Mouse (Mus musculus) midbrain, embryonic 10.5 days (tissue): ENCODE data around the gene Rap1gds1. TPM values are rescaled to one million over a fixed set of nuclear protein-coding genes. Genes with fewer than 3 reads are reported as not detected.
A peak's percentile ranks its signal among the peaks of the same experiment; 100 is the strongest.

ENCODE experiments used
- DNase-seq: peaks from one replicate; pipeline ENCODE4 v3.0.0-alpha.2; 2017; ENCODE audit warnings: low spot score
- H3K27ac ChIP-seq: fragments of 300-500 bp; sonication (generic); replicated peaks from 2 replicates; pipeline ENCODE4 v1.5.1; 2016; ENCODE audit warnings: mild to moderate bottlenecking
- H3K27me3 ChIP-seq: fragments of 300-500 bp; sonication (generic); 2 replicates; pipeline ENCODE4 v1.6.1; 2016; ENCODE audit warnings: low read depth, mild to moderate bottlenecking; ENCODE audit not compliant: poor library complexity, severe bottlenecking
- H3K36me3 ChIP-seq: fragments of 300-500 bp; sonication (generic); 2 replicates; pipeline ENCODE4 v1.6.1; 2016; ENCODE audit warnings: mild to moderate bottlenecking, moderate library complexity
- H3K4me1 ChIP-seq: fragments of 300-500 bp; sonication (generic); 2 replicates; pipeline ENCODE4 v1.6.1; 2016
- H3K4me3 ChIP-seq: fragments of 300-500 bp; sonication (generic); 2 replicates; pipeline ENCODE4 v1.5.1; 2016; ENCODE audit warnings: mild to moderate bottlenecking, moderate library complexity
- H3K9me3 ChIP-seq: fragments of 300-500 bp; sonication (generic); replicated peaks from 2 replicates; pipeline ENCODE4 v1.6.1; 2016; ENCODE audit warnings: mild to moderate bottlenecking
- WGBS: fragments of 180-500 bp; shearing (Covaris S2); methylation state at CpG from one replicate; pipeline ENCODE4 v1.1.7; 2016; 5-methylcytosine and 5-hydroxymethylcytosine counted together
- polyA plus RNA-seq: library from polyadenylated mRNA; unstranded; fragments of >200 nt; fragmentation: Nextera tagmentation; extraction: Ambion mirVana; gene quantifications from 2 replicates; pipeline ENCODE4 v1.2.1, GENCODE M21; 2016

Gene Rap1gds1
- polyA plus RNA-seq, 1 experiment from 2014 or later: 58.4 TPM

GRCm38 (mm10) chr3:139041921-139042320 lies 33.1 kb downstream of the Rap1gds1 start:
- Histone ChIP-seq H3K4me1 (no peaks in the 10 kb centered on the region), H3K4me3 (no peak overlapping the region), H3K27me3 (no peaks in the 10 kb centered on the region), H3K36me3 (peaks cover 34% of the 10 kb centered on the region), H3K9me3 (no peaks in the 10 kb centered on the region; the same call in 1 of the 2 replicates), H3K27ac (no peak overlapping the region)
- DNase-seq: no peak
- 87% methylated on average over 4 of the region's 4 CpGs for WGBS

DNA sequence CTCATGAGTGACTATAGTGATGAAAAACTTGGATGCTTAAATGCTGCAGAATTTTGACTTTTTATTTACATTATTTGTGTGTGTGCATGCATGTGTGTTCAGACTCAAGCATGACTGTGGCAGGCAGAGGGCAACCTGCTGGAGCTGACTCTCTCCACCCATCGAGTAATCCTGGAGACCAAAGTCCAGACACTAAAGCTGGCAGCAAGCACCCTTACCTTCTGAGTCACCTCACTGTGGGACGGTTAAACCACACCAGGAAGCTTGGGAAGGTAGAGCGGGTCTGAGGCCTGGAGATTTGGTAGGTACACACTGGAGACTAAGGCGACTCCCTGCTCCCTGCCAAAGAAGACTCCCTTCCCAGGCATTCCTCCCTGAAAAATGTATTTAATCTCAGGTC lies 38.0 kb downstream of the Rap1gds1 start:
- Histone ChIP-seq H3K27ac (no peak overlapping the region), H3K4me3 (no peak overlapping the region), H3K9me3 (no peaks in the 10 kb centered on the region; the same call in 1 of the 2 replicates), H3K27me3 (no peaks in the 10 kb centered on the region), H3K36me3 (peaks cover 39% of the 10 kb centered on the region), H3K4me1 (no peaks in the 10 kb centered on the region)
- 93% methylated on average over 4 of the region's 4 CpGs for WGBS
- no peak for DNase-seq

- Histone ChIP-seq H3K4me3 (no peak overlapping the region), H3K27me3 (no peaks in the 10 kb centered on the region), H3K27ac (no peak overlapping the region), H3K9me3 (no peaks in the 10 kb centered on the region), H3K4me1 (no peaks in the 10 kb centered on the region), H3K36me3 (peaks cover 21% of the 10 kb centered on the region)
- no peak for DNase-seq
- 89% methylated on average over 6 of the region's 6 CpGs for WGBS
These were observed 41.8 kb downstream of the Rap1gds1 start for GRCm38 (mm10) chr3:139033179-139033578.

- Histone ChIP-seq H3K9me3 (no peaks in the 10 kb centered on the region), H3K27me3 (no peaks in the 10 kb centered on the region), H3K4me3 (no peak overlapping the region), H3K4me1 (no peaks in the 10 kb centered on the region), H3K36me3 (peaks cover 14% of the 10 kb centered on the region), H3K27ac (no peak overlapping the region)
- 95% methylated on average over 4 of the region's 4 CpGs for WGBS
- DNase-seq: no peak
These were observed 44.3 kb downstream of the Rap1gds1 start for GRCm38 (mm10) chr3:139030644-139031227.

- WGBS: 89% methylated on average over 5 of the region's 5 CpGs
These were observed 49.9 kb downstream of the Rap1gds1 start for GRCm38 (mm10) chr3:139025077-139025476.

GRCm38 (mm10) chr3:139023585-139023984 lies 51.4 kb downstream of the Rap1gds1 start:
- Histone ChIP-seq H3K4me1 (peaks cover 3% of the 10 kb centered on the region; the same call in 1 of the 2 replicates), H3K36me3 (peaks cover 6% of the 10 kb centered on the region), H3K4me3 (no peak overlapping the region), H3K27ac (no peak overlapping the region), H3K27me3 (no peaks in the 10 kb centered on the region), H3K9me3 (no peaks in the 10 kb centered on the region)
- no peak for DNase-seq
- 80% methylated on average over 8 of the region's 8 CpGs for WGBS

More at GRCm38 (mm10) chr3:139025077-139025476, 49.9 kb downstream of the Rap1gds1 start:
- H3K27me3 ChIP-seq: no peaks in the 10 kb centered on the region
- no peaks in the 10 kb centered on the region for H3K9me3 ChIP-seq
- H3K27ac ChIP-seq: no peak overlapping the region
- DNase-seq: no peak
- peaks cover 3% of the 10 kb centered on the region; the same call in 1 of the 2 replicates for H3K4me1 ChIP-seq
- peaks cover 6% of the 10 kb centered on the region for H3K36me3 ChIP-seq
- H3K4me3 ChIP-seq: no peak overlapping the region

DNA sequence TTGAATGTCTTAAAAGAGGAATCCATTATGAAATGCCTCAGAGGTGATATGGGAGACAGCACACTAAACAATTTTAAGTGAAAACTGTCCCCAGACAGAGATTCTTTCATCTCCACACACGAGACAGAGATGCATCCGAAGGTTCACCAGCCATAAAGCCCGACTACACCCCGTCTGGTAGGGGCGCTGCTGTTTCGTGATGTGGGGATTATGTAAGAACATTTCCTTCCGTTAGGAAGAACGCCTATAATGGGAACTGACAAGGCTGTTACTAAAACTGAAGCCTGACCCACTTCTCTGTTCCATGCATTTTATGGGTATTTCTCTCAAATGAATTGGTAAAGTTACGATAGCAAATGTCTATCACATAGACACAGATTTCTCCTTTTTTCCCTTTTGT lies 62.6 kb downstream of the Rap1gds1 start:
- no peak for DNase-seq
- no peaks in the 10 kb centered on the region for H3K27me3 ChIP-seq
- H3K36me3 ChIP-seq: peaks cover 8% of the 10 kb centered on the region
- no peak overlapping the region for H3K4me3 ChIP-seq
- H3K9me3 ChIP-seq: no peaks in the 10 kb centered on the region
- no peak overlapping the region for H3K27ac ChIP-seq
- 89% methylated on average over 9 of the region's 9 CpGs for whole genome bisulfite sequencing
- no peaks in the 10 kb centered on the region for H3K4me1 ChIP-seq

DNA sequence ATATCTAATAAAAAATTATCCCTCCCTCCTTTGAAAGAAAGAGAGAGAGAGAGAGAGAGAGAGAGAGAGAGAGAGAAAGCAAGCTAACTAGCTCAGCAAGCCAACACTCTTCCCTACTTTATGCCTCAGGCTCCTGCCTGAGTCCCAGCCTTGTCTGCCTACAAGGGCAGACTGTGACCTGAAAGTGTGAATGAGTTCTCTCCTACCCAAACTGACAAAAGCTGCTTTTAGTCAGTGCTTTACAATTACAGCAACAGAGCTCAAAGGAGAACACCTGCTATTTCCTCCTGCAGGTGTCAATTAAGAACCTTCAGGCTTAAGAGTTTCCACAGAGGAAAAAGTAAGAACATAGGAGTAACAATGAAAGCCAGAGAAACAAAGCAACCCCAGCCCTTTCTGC lies 69.3 kb downstream of the Rap1gds1 start:
- no peak overlapping the region for H3K27ac ChIP-seq
- H3K4me3 ChIP-seq: no peak overlapping the region
- no peaks in the 10 kb centered on the region for H3K9me3 ChIP-seq
- H3K36me3 ChIP-seq: peaks cover 12% of the 10 kb centered on the region
- no peaks in the 10 kb centered on the region for H3K4me1 ChIP-seq
- no peak for DNase-seq
- H3K27me3 ChIP-seq: no peaks in the 10 kb centered on the region

- 93% methylated on average over 6 of the region's 6 CpGs for WGBS
- H3K27ac ChIP-seq: peak overlapping the region; percentile 28; the same call in 1 of the 2 replicates
These were observed 72.2 kb downstream of the Rap1gds1 start for GRCm38 (mm10) chr3:139002774-139003173.

DNA sequence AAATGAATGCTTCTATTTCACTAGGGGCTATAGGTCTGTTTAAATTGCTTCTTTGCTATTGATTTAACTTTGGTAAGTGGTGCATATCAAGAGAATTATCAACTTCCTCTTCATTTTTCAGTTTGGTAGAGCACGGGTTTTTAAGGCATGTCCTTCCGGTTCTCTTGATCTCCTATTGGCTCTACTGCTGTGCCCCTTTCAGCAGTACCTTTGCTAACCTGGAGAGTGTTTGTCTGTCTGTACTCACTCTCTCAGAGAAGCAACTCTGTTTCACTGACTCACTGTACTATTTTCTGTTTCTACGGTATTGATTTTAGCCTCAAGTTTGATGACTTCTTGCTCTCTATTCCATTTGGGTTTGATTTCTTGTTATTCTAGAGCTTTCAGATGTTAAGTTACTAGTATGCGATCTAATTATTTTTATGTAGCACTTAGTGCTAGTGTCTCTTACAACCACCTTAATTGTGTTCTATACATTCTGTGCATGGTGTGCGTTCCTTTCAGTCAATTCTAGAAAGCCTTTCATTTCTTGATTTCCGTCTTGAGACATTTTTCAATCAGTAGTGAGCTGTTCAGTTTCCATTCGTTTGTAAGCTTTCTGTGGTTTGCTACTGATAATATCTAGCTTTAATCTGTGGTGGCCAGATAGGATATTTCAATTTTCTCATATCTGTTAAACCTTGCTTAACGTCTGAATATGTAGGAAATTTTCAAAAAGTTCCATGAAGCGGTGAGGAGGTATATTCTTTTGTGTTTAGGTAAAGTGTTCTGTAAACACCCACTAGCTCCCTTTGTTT lies 74.7 kb downstream of the Rap1gds1 start:
- Histone ChIP-seq H3K27me3 (no peaks in the 10 kb centered on the region), H3K27ac (no peak overlapping the region), H3K36me3 (peaks cover 34% of the 10 kb centered on the region), H3K9me3 (no peaks in the 10 kb centered on the region), H3K4me3 (no peak overlapping the region), H3K4me1 (no peaks in the 10 kb centered on the region)
- no peak for DNase-seq
- WGBS: 95% methylated on average over 9 of the region's 9 CpGs

More at GRCm38 (mm10) chr3:139002774-139003173, 72.2 kb downstream of the Rap1gds1 start:
- DNase-seq: no peak
- Histone ChIP-seq H3K4me3 (no peak overlapping the region), H3K36me3 (peaks cover 14% of the 10 kb centered on the region), H3K27me3 (no peaks in the 10 kb centered on the region), H3K9me3 (no peaks in the 10 kb centered on the region), H3K4me1 (no peaks in the 10 kb centered on the region)

- H3K27me3 ChIP-seq: no peaks in the 10 kb centered on the region
- no peaks in the 10 kb centered on the region for H3K9me3 ChIP-seq
- DNase-seq: no peak
- WGBS: 84% methylated on average over 5 of the region's 5 CpGs
- H3K27ac ChIP-seq: no peak overlapping the region
- no peak overlapping the region for H3K4me3 ChIP-seq
- H3K4me1 ChIP-seq: no peaks in the 10 kb centered on the region
- H3K36me3 ChIP-seq: peaks cover 26% of the 10 kb centered on the region
These were observed 81.5 kb downstream of the Rap1gds1 start for GRCm38 (mm10) chr3:138993473-138993872.

GRCm38 (mm10) chr3:138991367-138991766 lies 83.6 kb downstream of the Rap1gds1 start:
- H3K9me3 ChIP-seq: peaks cover 13% of the 10 kb centered on the region; the same call in 1 of the 2 replicates
- peaks cover 21% of the 10 kb centered on the region for H3K36me3 ChIP-seq
- DNase-seq: no peak
- H3K4me1 ChIP-seq: no peaks in the 10 kb centered on the region
- 94% methylated on average over 1 of the region's 1 CpGs for WGBS
- no peak overlapping the region for H3K27ac ChIP-seq
- no peak overlapping the region for H3K4me3 ChIP-seq
- no peaks in the 10 kb centered on the region for H3K27me3 ChIP-seq

DNA sequence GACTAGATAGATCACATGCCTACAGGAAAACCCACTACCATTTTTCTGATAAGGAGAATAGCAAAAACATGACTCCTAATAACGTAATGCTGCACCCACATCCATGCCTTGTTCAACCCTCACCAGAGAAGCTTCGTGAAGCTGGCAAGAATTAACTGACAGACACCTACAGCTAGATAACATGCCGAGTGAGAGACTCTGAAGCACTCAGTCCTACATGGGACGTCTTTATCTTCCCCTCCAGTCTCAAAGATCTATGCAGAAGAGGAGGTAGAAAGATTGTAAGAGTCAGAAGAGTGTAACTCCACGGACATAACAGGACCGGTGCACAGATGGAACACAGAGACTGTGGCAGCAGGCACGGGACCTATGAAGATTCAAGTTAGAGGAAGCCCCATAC lies 85.9 kb downstream of the Rap1gds1 start:
- Histone ChIP-seq H3K36me3 (peaks cover 15% of the 10 kb centered on the region), H3K9me3 (peaks cover 13% of the 10 kb centered on the region; the same call in 1 of the 2 replicates), H3K4me3 (no peak overlapping the region), H3K4me1 (no peaks in the 10 kb centered on the region), H3K27ac (no peak overlapping the region), H3K27me3 (no peaks in the 10 kb centered on the region)
- 96% methylated on average over 7 of the region's 7 CpGs for WGBS
- no peak for DNase-seq
